Mouse (Mus musculus) bone marrow, adult 2 months (tissue): ENCODE data around the gene Oser1. TPM values are rescaled to one million over a fixed set of nuclear protein-coding genes. Genes with fewer than 3 reads are reported as not detected.

Source experiments
- H3K27ac ChIP-seq: fragments of 200-500 bp; 2 replicates; pipeline ENCODE4 v1.5.1; 2012; ENCODE audit warnings: low read depth, mild to moderate bottlenecking, control low read depth, inconsistent platforms, low read length; ENCODE audit not compliant: control insufficient read depth, poor library complexity, insufficient read depth
- H3K4me1 ChIP-seq: fragments of 200-500 bp; 2 replicates; pipeline ENCODE4 v1.6.1; 2011; ENCODE audit warnings: low read length; ENCODE audit not compliant: control insufficient read depth, insufficient read depth
- H3K4me3 ChIP-seq: fragments of 200-500 bp; replicated peaks from 2 replicates; pipeline ENCODE3; 2011; ENCODE audit warnings: mild to moderate bottlenecking, low read depth, low read length, control low read depth; ENCODE audit not compliant: control insufficient read depth
- CTCF ChIP-seq: fragments of 200-500 bp; IDR thresholded peaks from 2 replicates; pipeline ENCODE4 v1.5.1; 2011; ENCODE audit warnings: low read length, control low read depth; ENCODE audit not compliant: control insufficient read depth, insufficient read depth
- POLR2A ChIP-seq: fragments of 200-500 bp; IDR thresholded peaks from 2 replicates; pipeline ENCODE4 v1.6.1; 2011; ENCODE audit warnings: low read depth, mild to moderate bottlenecking, control low read depth, low read length, borderline replicate concordance; ENCODE audit not compliant: control insufficient read depth
- WGBS: fragments of 180-500 bp; shearing (Covaris S2); methylation state at CpG from one replicate; pipeline ENCODE4 v1.1.7; 2018; 5-methylcytosine and 5-hydroxymethylcytosine counted together
- polyA plus RNA-seq: library from polyadenylated mRNA; stranded (reverse); fragments of >200 nt; gene quantifications from 2 replicates; pipeline ENCODE4 v1.2.4, GENCODE M21; 2011; ENCODE audit warnings: low replicate concordance; ENCODE audit not compliant: missing spikeins, insufficient read depth, insufficient read length

Gene Oser1
- polyA plus RNA-seq, result 34.1 and 70.4 TPM in 2 replicates

DNA sequence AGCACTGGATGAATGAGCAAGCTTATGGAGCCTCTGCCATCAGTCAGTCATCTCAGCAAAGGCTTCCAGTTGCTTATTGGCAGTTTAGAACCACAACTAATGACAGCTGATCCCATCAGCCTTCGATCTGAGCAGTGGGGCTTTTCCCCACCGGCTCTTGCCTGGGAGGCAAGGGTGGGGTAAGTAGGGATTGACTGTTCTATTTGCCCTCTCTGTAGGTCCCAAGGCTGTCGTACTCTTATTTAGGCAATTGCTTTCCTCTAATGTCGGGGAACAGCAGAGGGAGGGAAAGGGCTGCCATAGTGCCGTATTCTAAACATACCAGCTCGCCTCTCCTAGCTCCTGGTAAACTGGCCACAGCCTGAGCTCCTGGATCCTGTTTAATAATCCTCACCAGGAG is at the start of gene Oser1:
Gene Oser1, minus strand, starts transcription at position 101 of the 400 bp plus-strand sequence.
- Histone ChIP-seq H3K4me1 (peaks cover 1% of the 10 kb centered on the region; the same call in 1 of the 2 replicates), H3K4me3 (no peak within 1 kb of the TSS), H3K27ac (no peak within 1 kb of the TSS)
- 81% methylated on average over 6 of the region's 6 CpGs for WGBS
- no peak for TF ChIP-seq CTCF
- TF ChIP-seq POLR2A, result no peak

GRCm38 (mm10) chr2:163472466-163472851 is 48.0 kb upstream of the Oser1 start, which contains the start of gene Fitm2:
TSS of gene Fitm2 (minus strand) at chr2:163472629.
- H3K27ac ChIP-seq, result no peak within 1 kb of the TSS; the same call in 1 of the 2 replicates

DNA sequence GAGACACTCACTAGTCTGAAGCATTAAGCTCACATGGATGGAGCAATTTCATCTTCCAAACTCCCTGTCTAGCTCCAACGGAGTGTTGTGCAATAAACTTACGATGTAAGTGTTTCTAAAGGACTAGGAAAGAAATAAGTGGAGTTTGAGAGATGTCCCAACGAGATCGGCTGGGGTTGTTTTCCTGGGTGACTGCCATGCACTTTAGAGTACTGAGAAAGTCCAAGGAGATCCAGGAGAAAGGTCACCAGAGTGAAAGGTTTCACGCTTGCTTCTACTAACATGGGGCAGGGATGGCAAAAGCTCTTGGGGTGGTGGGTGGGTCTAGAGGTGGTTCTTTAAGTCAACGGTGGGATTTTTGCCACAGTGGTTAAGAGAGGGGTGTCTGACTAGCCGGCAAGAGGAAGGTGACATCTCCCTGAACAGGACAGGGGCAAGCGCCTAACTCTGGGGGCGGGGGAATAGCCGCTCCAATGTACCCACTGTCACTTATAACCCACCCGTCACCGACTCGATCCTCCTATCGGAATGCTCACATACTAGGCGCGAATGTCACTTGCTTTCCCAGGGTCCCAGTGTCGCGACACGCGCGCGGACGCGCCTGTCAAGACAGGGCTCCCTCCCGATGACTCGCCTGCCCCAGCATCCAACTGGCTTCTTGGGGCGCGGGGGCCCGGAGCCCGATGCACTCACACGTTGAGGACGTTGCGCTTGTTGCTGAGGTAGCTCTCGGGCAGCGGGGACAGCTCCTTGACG is 47.4 kb upstream of the Oser1 start:
- TF ChIP-seq CTCF, result no peak
- TF ChIP-seq POLR2A, result 0 out of 2 replicates have a peak, but pooled peaks have one; percentile 25
- WGBS, result 3% methylated on average over 36 of the region's 36 CpGs
- Histone ChIP-seq H3K4me3 (peak overlapping the region; percentile 86), H3K4me1 (no peaks in the 10 kb centered on the region; the same call in 1 of the 2 replicates), H3K27ac (no peak overlapping the region; the same call in 1 of the 2 replicates)

More at GRCm38 (mm10) chr2:163472466-163472851, 48.0 kb upstream of the Oser1 start, which contains the start of gene Fitm2:
- peak; percentile 99 for TF ChIP-seq CTCF
- TF ChIP-seq POLR2A, result no peak
- Histone ChIP-seq H3K4me3 (peak within 1 kb of the TSS; percentile 86), H3K4me1 (no peaks in the 10 kb centered on the region; the same call in 1 of the 2 replicates)
- WGBS, result 0% methylated on average over 30 of the region's 30 CpGs

GRCm38 (mm10) chr2:163471136-163471535 is 46.6 kb upstream of the Oser1 start:
- Histone ChIP-seq H3K4me1 (no peaks in the 10 kb centered on the region; the same call in 1 of the 2 replicates), H3K27ac (no peak overlapping the region), H3K4me3 (no peak overlapping the region)
- TF ChIP-seq POLR2A, result no peak
- TF ChIP-seq CTCF, result no peak
- WGBS, result 80% methylated on average over 3 of the region's 3 CpGs

DNA sequence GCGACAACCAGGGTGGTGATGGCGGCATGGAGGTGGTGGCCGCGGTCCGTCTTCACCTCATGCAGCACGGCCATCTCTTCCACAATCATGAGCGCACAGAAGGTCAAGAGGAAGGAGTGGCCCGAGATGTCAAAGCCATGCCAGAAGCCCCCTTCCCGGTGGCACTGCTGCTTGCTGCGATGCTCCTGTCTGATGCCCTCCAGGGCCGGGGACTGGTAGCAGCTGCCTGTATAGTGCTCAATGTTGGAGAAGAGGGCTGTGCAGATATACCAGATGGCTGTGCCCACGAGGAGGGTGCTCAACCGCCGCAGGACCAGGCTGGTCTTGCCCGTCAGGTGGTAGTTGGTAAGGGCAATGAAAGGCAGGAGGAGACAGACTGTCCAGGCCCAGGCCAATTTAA is 45.2 kb upstream of the Oser1 start:
- Histone ChIP-seq H3K4me1 (no peaks in the 10 kb centered on the region; the same call in 1 of the 2 replicates), H3K27ac (no peak overlapping the region), H3K4me3 (no peak overlapping the region)
- WGBS, result 89% methylated on average over 15 of the region's 15 CpGs
- no peak for TF ChIP-seq CTCF
- TF ChIP-seq POLR2A, result no peak

DNA sequence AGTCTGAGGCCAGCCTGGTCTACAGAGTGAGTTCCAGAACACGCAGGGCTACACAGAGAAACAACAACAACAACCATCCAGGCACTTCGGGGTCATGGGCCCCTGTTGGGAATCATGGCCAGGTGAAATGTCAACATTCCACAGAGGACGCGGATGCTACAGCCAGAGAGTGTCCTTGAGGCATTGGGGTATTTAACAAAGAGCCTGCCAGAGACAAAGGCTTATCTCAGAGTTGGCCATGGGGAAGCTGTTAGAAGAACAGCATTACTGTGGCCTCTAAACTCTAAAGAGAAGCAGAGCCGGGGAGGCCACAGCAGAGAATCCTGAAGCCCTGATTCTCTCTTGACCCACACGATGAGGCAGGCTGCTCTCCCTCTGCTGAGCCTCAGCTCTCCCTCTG is 44.4 kb upstream of the Oser1 start:
- Histone ChIP-seq H3K4me1 (no peaks in the 10 kb centered on the region; the same call in 1 of the 2 replicates), H3K27ac (no peak overlapping the region), H3K4me3 (no peak overlapping the region)
- WGBS, result 91% methylated on average over 6 of the region's 6 CpGs
- TF ChIP-seq POLR2A (no peak), CTCF (no peak)

DNA sequence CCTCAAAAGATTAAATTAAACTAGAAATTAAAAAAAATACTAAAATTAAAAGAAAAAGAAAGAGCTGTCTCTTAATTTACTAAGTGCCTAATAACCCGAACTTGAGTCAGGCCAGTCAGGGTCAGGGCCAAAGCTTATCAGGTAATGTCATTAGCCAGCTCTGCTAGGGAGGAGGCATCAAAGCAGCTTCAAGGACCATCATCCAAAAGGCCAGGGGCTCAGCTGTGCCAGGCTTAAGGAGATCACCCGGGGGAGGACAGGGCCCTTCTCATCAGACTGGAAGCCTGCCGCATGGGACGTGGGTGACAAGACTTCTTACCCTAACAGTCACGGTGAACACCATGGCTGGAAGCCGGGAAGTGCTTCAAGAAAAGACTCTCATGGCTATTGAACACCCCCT is 43.1 kb upstream of the Oser1 start:
- 87% methylated on average over 6 of the region's 6 CpGs for WGBS
- TF ChIP-seq POLR2A, result no peak
- TF ChIP-seq CTCF, result no peak
- H3K4me1 ChIP-seq, result no peaks in the 10 kb centered on the region; the same call in 1 of the 2 replicates
- no peak overlapping the region for H3K4me3 ChIP-seq
- H3K27ac ChIP-seq, result no peak overlapping the region

- H3K4me3 ChIP-seq, result no peak overlapping the region
- TF ChIP-seq CTCF, result no peak
- H3K4me1 ChIP-seq, result no peaks in the 10 kb centered on the region; the same call in 1 of the 2 replicates
- H3K27ac ChIP-seq, result no peak overlapping the region
- WGBS, result 64% methylated on average over 8 of the region's 8 CpGs
Measured at GRCm38 (mm10) chr2:163466771-163467170, 42.3 kb upstream of the Oser1 start.
